Mouse (Mus musculus): ENCODE results near the gene Col5a2. TPM values are rescaled to one million over a fixed set of nuclear protein-coding genes. Genes with fewer than 3 reads are reported as not detected.
"Not testable (repeated sequence)": the region's sequence is repeated elsewhere in the genome, so short reads cannot be mapped to it uniquely, and the experiment has no call there.

Gene Col5a2
- total RNA-seq, 2 experiments from 2014 or later: 39.0 to 61.6 TPM

DNA sequence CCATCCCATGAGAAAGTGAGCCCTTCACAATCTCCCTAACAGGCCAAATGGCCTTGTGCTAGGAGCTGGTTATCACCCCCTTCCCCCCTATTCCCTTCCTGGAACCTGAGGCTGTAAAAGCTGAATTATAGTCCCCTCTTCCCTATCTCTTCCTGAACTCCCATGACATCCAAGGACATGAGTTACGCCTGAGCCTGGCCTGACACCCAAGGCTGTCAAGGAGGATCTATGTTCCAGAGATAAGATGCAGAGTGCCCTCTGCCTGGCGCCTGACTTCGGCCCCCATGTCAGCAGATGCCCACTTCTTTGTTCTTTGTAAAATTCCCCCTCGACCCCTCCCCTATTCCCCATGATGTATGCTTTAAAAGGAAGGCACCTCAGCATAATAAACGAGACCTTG lies 73.9 kb downstream of the Col5a2 start:
- not testable (repeated sequence) for DNase-seq

DNA sequence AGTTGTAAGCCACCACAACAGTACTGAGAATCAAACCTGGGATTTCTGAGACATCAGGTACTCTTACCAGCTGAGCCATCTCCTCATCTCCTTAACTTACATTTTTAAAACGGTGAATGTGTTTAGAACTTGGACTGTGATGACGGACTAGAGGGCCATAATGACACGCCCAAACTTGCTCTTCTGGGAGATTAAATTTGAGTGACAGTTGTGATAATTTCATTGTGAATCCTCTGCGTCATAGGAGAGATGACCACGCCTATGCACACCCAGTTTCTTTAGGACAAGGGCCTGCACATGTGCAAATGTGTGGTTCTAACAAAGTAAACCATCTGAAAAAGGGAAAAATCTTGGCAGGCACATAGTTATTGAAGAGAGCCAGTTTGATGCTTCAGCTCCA lies 79.2 kb downstream of the Col5a2 start:
- DNase-seq: no peak

DNA sequence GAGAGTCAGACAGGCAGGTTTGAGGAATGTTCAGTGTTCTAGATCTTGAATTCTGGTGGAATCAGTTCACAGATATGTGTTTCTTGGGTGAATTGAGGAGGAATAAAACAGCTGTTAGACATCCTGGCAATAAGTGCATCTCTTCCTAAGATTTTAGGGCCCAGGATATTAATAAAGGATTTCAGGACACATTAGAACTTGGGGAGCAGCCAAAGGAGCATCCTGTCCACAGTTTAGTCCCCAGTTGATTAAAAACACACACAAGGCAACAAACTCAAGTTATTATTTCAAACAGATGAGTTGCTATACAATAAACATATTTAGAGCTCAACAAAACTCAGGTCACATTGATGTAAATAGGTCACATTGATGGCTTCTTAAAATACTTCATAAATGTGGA lies 82.5 kb downstream of the Col5a2 start:
- DNase-seq: no peak

DNA sequence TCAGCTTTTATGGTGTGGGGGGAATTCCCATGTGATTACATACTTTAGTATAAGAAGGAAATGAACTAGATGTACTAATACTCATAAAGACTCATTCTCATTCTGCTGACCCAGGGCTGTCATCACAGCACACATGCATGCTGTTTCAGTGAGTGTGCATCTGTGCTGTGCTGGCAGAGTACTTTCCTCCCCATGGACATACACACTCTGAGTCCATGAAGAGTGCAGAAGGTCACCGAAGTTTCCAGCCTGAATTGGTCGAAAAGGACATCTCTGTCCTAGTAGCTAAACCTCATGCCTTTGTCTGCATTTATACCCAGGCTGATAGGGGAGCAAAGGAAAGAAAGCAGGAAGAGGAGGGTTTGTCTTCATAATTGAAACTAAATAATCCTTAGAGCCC lies 83.2 kb downstream of the Col5a2 start:
- DNase-seq: peak; percentile 19

DNA sequence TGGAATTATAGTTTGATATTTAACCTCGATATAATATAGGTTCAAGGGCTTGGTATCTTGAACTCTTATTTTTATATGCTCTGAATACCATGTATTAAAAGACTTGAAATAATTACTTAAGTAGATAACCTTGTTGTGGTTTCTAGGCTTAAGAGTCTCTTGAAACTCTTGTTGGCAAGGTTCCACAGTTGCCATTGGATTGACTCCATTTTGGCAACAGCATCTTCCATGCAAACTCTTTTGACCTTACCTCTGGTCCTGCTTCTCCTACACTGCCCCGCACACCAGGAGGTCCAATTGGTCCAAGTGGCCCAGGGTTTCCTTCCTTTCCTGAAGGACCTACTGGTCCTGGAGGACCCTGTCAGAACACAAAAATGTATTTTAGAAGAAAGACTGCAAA lies 121.2 kb downstream of the Col5a2 start:
- DNase-seq: no peak

DNA sequence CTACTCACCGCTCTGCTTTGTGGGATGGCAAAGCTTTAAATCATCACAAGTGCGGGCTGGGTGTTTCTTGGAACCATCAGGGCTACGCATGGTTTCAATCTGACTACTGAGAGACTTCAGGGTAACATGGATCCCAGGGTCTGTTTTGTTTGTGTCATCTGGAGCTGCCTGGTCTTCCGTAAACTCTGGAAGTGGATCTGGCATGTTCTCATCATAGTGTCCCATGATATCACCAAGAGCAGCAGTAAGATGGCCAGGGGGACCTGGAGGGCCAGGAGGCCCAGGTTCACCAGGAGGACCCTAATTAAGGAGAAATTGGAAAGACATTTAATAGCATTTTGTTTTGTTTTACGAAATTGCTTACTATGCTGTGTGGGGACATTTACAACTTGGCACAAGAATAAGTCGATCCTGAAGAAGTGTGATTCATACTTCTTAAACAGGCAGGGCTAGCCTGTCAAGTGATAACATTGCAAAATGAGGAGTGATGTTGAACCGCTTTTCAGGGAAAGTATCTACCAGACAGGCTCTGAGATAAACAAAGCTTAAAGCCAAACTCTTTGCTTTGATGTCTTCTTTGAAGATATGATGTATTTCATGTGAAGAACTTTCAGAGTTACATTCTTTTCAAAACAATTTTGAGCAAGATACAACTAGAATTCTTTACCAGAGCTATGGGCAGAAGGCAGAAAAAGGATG lies 122.9 kb downstream of the Col5a2 start:
- DNase-seq: no peak

DNA sequence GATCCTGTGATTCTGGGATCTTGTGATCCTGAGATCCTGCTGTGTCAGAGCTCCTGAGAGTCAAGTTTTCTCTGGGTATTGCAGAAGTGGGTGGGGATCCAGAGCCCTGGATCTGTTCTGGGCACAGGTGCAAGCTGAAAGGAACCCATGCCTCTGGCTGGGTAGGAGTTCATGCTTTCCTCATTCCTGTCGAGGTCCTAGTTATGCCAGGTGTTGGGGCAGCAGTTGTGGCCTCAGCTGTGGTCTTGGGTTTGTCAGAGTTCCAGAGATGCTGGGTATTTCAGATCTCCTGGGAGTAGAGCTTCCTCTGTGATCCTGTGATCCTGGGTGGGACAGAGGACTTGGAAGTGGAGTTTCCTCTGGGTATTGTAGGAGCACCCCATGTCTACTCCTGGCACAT lies 137.7 kb downstream of the Col5a2 start:
- DNase-seq: no peak

DNA sequence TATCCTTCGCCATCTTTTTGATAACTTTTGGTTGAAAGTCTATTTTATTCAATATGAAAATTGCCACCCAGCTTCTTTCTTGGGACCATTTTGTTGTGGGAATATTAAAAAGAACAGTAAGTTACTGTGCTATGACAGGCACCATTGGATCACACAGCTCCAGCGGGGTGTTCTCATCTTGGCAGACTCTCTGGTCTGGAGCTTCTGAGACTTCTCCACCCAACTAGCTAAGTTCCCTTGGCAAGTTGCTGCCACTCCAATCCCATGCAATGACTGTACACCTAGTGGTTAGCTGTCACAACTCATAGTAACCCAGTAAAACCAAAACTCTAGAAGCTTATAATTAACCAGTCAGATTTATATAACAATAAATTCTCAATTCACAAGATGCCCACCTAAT lies 139.8 kb downstream of the Col5a2 start:
- no peak for DNase-seq

DNA sequence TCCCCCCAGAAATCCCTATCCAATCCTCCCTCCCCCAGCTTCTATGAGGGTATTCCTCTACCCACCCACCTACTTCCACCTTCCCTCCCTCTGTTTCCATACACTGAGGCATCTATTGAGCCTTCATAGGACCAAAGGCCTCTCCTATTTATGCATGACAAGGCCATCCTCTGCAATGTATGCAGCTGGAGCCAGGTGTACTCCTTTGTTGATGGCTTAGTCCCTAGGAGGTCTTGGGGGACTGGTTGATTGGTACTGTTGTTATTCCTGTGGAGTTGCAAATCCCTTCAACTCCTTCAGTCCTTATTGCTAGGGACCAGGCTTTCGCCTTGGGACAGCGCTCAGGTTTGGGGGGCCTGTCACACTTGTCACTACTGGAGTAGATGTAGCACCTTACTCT lies 143.4 kb downstream of the Col5a2 start:
- no peak for DNase-seq

DNA sequence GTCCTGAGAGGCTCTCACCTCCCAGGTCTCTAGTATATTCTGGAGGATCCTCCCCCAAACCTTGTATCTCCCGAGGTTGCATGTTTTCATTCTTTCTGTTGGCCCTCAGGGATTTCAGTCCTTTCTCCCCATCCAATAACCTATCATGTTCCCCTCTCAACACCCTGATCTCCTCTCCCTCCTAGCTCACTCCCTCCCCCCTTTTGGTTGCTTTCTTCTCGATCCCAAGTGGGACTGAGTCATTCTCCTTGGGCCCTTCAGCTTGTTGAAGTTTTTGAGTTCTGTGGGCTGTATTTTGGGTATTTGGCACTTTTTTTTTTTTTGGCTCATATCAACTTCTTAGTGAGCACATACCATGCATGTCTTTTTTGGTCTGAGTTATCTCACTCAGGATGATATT lies 143.9 kb downstream of the Col5a2 start:
- DNase-seq: no peak

DNA sequence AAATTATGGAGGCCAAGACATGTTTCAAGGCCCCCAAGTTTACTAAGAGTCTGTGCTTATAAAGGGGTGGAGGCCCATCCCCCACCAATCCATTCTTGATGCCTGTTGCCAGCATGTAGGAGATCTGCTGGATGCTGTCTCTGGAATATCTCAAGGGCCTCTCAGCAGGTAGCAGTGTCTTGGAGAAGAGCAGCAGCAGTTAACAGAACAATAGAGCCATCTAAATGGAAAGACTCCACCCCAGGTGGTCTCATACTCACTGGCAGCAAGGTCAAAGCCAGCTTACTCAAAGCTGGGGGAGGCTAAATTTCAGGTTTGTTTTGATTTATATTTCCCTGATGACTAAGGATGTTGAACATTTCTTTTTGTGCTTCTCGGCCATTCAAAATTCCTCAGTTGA lies 145.1 kb downstream of the Col5a2 start:
- no peak for DNase-seq

DNA sequence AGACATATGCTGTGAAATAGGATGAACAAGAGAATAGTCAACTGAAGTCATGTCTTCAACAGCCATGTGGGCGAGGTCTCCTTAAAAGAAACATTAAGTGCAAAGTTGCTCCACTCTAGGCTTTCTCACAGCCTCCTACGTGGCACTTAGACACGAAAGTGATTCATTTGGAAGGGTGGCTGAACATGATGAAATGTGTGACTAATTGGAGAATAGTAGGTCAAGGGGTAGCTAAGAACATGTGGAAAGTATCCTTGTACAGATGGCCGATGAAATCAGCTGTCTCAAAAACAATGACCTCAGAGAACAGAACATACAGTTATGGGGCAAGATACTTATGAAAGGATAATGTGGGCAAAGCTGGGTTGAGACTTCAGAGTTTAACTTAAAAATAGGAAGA lies 147.1 kb downstream of the Col5a2 start:
- DNase-seq: peak; percentile 41

DNA sequence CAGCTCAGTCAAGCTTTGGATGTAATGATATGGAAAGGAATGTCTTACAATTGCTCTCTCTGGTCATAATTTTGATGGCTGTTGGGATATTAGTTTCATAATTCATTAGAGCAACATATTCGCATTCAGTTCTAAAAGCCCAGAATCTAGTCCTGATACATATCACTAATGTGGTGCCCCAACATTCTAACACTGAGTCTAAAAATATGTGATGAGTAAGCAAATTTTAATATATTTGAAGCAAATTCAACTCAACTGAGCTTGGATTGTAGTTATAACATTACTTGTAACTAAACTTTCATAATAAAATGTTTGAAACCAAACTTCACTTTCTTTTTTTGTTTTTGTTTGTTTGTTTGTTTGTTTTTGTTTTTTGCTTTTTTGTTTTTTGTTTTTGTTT lies 173.9 kb downstream of the Col5a2 start:
- DNase-seq: no peak

Other genes with a start within 250 kb of the Col5a2 start
- gene Col3a1, start 191.7 kb downstream of the Col5a2 start, total RNA-seq (2021): 1,000 to 10,000 TPM in 1 of 2 experiments, 100 to 1,000 TPM in 1; 586 to 1,212 TPM

Measured in gastrocnemius, postnatal 25 days (tissue).